Mouse (Mus musculus): ENCODE results near the gene Ifng. TPM values are rescaled to one million over a fixed set of nuclear protein-coding genes. Genes with fewer than 3 reads are reported as not detected.

Ifng gene
- not detected in 2 replicates for polyA plus RNA-seq (2012; rRNA removed; ENCODE audit: low replicate concordance)

GRCm38 (mm10) chr10:118440742-118441240 is at the start of gene Ifng:
Gene Ifng (plus strand): TSS chr10:118441046.

Other genes starting within 250 kb of the Ifng start
- 0.09 TPM in 1 of 2 replicates, not detected in the other for gene Il22, start 236.1 kb upstream of the Ifng start, polyA plus RNA-seq (2012; rRNA removed; ENCODE audit: low replicate concordance)
- not detected in 2 replicates for gene Gm32717, start 200.3 kb upstream of the Ifng start, polyA plus RNA-seq (2012; rRNA removed; ENCODE audit: low replicate concordance)
- not detected in 2 replicates for gene Gm32802, start 182.4 kb upstream of the Ifng start, polyA plus RNA-seq (2012; rRNA removed; ENCODE audit: low replicate concordance)
- gene Iltifb, start 146.0 kb upstream of the Ifng start, polyA plus RNA-seq (2012; rRNA removed; ENCODE audit: low replicate concordance), result 0.13 TPM in 1 of 2 replicates, not detected in the other
- not detected in 2 replicates for gene Gm9040, start 114.1 kb upstream of the Ifng start, polyA plus RNA-seq (2012; rRNA removed; ENCODE audit: low replicate concordance)
- not detected in 2 replicates for gene Gm9044, start 108.6 kb upstream of the Ifng start, polyA plus RNA-seq (2012; rRNA removed; ENCODE audit: low replicate concordance)
- gene Gm9045, start 103.2 kb upstream of the Ifng start, polyA plus RNA-seq (2012; rRNA removed; ENCODE audit: low replicate concordance), result not detected in 2 replicates
- not detected in 2 replicates for gene Gm9046, start 97.8 kb upstream of the Ifng start, polyA plus RNA-seq (2012; rRNA removed; ENCODE audit: low replicate concordance)
- not detected in 2 replicates for gene Gm9048, start 92.4 kb upstream of the Ifng start, polyA plus RNA-seq (2012; rRNA removed; ENCODE audit: low replicate concordance)
- not detected in 2 replicates for gene Gm9049, start 86.9 kb upstream of the Ifng start, polyA plus RNA-seq (2012; rRNA removed; ENCODE audit: low replicate concordance)